Mouse (Mus musculus): ENCODE results near the gene Slc4a2.
"Not testable (repeated sequence)": the region's sequence is repeated elsewhere in the genome, so short reads cannot be mapped to it uniquely, and the experiment has no call there.

The Slc4a2 gene

GRCm38 (mm10) chr5:24394165-24394894, 29.3 kb upstream of the Slc4a2 start:
- DNase-seq (ENCODE audit: low spot score): peak; percentile 98

DNA sequence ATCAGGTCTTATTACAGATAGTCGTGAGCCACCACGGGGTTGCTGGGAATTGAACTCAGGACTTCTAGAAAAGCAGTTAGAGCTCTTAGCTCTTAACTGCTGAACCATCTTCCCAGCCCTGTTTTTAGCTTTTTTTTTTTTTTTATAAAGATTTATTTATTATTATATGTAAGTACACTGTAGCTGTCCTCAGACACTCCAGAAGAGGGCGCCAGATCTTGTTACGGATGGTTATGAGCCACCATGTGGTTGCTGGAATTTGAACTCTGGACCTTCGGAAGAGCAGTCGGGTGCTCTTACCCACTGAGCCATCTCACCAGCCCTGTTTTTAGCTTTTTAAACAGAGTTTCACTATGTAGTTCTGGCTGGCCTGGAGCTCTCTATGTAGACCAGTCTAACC, 27.4 kb upstream of the Slc4a2 start:
- DNase-seq (ENCODE audit: low spot score): not testable (repeated sequence)

DNA sequence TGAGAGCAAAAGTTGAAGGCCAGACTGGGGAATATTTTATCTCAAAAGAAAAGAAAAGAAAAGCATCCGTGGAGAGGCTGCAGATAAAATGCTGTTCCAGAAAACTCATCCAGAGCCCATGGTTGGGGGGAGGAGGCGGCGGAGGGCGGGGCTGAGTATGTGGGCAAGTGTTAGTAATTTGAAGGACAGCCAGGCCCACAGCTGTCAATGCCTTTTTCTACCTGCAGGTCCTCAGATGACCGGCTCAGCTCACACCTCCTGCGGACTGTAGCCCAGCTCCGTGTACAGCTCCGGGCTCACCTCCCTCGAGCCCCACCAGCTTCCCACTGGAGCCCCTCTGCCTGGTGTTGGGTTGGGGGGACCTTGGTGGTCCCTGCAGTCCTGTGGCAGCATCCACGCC, 24.0 kb upstream of the Slc4a2 start:
- DNase-seq (ENCODE audit: low spot score): no peak

DNA sequence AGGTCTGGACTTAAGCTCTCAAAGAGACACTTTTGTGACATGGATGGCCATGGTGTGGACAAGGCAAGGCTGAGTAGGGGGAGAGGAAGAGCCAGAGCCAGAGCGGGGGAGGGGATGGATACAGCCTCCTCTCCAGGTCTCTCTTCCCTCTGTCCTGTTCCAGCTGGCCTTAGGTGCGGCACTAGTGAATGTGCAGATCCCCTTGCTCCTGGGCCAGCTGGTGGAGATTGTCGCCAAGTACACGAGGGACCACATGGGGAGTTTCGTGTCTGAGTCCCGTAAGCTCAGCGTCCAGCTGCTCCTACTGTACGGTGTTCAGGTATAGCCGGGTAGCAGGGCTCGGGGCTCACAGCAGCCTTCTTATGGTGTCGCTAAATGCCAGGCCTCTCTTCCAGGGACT, 23.3 kb upstream of the Slc4a2 start:
- DNase-seq (ENCODE audit: low spot score): no peak

DNA sequence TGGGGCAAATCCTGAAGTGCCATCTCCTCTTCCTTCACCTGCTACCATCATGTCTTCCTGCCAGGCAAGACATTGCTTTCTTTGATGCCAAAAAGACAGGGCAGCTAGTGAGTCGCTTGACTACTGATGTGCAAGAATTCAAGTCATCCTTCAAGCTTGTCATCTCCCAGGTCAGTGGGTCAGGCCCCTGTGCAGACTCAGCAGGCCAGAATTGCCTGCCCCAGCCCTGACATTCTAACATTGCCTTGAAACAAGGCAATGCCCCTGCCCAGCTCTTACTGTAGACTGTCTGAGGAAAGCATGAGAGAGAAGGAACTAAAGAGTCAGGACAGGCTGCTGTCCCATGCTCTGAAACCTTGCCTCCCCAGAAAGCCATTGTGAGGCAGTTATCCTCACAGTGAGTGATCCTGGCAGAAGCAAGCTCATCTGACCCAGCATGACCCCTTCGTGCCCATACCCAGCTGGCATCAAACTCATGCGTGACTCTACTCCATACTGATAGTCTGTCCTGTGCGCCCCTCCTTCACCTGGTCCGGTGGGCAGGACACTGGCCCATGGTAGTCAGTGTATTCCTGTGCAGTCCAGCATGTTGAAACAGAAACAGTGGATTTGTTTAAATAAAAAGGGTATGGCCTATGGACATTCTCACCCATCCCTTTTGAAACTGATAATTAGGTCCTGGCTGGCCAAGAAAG, 22.6 kb upstream of the Slc4a2 start:
- no peak for DNase-seq (ENCODE audit: low spot score)

DNA sequence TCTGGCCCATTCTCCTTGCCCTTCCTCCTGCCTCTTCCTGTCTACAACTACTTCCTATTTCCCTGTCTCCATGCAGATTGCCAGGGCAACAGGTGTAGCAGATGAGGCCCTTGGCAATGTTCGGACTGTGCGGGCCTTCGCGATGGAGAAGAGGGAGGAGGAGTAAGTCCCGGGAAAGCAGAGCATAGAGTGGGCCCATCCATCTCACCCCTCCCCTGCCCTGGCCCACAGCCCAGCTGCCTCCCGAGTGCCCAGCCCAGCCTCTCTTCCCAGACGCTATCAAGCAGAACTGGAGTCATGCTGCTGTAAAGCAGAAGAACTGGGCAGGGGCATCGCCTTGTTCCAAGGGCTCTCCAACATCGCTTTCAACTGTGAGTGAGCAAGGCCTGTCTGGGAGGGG, 21.7 kb upstream of the Slc4a2 start:
- DNase-seq (ENCODE audit: low spot score): no peak

DNA sequence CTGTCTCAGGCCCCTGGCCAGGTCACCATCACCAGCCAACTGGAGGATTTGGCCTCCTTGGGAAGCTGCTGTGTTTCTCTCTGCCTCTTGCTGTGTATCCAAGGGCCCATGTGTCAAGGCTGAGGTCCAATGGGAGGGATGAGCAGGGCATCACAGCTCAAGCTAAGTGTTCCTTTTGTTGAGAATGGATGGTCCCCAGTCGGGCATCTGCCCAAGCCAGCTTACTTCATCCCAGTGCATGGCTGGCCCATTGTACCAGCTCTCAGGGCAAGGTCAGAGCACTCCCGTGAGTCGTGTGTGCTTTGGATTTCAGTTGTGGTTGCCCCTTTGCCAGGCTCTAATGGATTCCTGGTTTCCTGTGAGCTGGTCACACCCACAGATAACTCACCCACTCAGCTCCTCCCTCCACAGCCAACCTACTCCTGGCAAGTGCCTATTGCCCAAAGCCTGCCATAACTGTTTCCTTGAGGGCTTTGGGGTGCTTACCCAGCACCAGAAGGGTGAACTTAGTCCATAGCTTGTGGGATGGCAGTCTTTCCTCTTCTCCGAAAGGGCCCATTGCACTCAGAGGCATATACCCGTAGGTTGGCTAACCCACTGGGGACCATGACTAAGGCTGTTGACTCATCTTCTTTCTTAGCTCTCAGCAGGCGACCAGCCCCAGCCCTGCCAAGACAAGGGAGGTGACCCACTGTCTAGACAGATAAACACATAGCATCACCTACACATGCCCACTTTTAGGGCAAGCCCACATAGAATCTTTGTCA, 18.9 kb upstream of the Slc4a2 start:
- DNase-seq (ENCODE audit: low spot score): peak; percentile 47

GRCm38 (mm10) chr5:24405389-24405876, 18.2 kb upstream of the Slc4a2 start:
- DNase-seq (ENCODE audit: low spot score): no peak

- no peak for DNase-seq (ENCODE audit: low spot score)
Observed at GRCm38 (mm10) chr5:24408651-24409050, 15.0 kb upstream of the Slc4a2 start.

- no peak for DNase-seq (ENCODE audit: low spot score)
Observed at GRCm38 (mm10) chr5:24409466-24409865, 14.2 kb upstream of the Slc4a2 start.

- peak; percentile 24 for DNase-seq (ENCODE audit: low spot score)
Observed at GRCm38 (mm10) chr5:24412063-24412462, 11.6 kb upstream of the Slc4a2 start.

GRCm38 (mm10) chr5:24413042-24413693, 10.5 kb upstream of the Slc4a2 start, which contains the start of gene Asic3:
Gene Asic3 (plus strand): TSS chr5:24413392.
- DNase-seq (ENCODE audit: low spot score): no peak

GRCm38 (mm10) chr5:24413938-24414337, 9.7 kb upstream of the Slc4a2 start:
- DNase-seq (ENCODE audit: low spot score): no peak

DNA sequence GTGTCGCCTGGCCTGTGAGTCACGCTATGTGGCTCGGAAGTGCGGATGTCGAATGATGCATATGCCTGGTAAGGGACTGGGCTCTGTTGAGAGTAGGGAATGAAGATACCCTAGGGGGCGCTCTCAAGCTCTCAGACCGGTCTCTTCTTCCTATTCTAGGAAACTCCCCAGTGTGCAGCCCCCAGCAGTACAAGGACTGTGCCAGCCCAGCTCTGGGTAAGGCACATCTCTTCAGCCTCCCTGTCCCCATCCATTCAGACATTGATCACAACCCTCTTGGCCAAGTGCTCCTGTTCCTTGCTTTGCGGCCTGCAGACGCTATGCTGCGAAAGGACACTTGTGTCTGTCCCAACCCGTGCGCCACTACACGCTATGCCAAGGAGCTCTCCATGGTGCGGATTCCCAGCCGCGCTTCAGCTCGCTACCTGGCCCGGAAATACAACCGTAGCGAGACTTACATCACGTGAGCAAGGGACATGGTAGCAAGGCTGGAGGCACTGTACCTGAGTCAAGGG, 7.4 kb upstream of the Slc4a2 start:
- peak; percentile 49 for DNase-seq (ENCODE audit: low spot score)

DNA sequence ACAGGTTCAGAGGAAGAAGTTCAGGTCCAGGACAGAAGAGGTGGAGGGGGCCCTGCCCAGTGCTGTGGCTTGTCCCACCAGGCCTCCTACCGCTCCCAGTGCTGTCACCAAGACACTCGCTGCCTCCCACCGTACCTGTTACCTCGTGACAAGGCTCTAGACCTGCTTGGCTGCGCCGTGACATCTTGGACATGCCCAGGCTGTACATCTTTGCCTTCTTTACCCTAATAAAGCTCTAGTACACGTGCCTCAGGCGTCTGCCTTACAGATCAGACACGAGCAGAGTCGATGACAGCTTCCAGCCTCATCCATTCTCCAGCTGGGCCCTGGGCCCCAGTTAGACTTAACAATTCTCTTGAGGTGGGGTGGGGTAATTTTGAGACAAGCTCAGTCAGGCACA, 6.0 kb upstream of the Slc4a2 start:
- DNase-seq (ENCODE audit: low spot score): no peak

GRCm38 (mm10) chr5:24420381-24420780, 3.3 kb upstream of the Slc4a2 start:
- DNase-seq (ENCODE audit: low spot score): no peak

- no peak for DNase-seq (ENCODE audit: low spot score)
Observed at GRCm38 (mm10) chr5:24424004-24424781, 556 bp downstream of the Slc4a2 start.

GRCm38 (mm10) chr5:24424861-24425411, 1.3 kb downstream of the Slc4a2 start:
- DNase-seq (ENCODE audit: low spot score): peak; percentile 76

- DNase-seq (ENCODE audit: low spot score): peak; percentile 39
Observed at GRCm38 (mm10) chr5:24425421-24426036, 1.9 kb downstream of the Slc4a2 start.

- DNase-seq (ENCODE audit: low spot score): no peak
Observed at GRCm38 (mm10) chr5:24426037-24426432, 2.4 kb downstream of the Slc4a2 start.
